Mouse (Mus musculus) lung, adult 2 months (tissue): ENCODE measurements around the gene Itgb3. TPM values are rescaled to one million over a fixed set of nuclear protein-coding genes. Genes with fewer than 3 reads are reported as not detected.

Experiments
- DNase-seq: peaks from one replicate; pipeline ENCODE4 v3.0.0; 2022
- H3K4me1 ChIP-seq: fragments of 200-500 bp; 2 replicates; pipeline ENCODE4 v1.6.1; 2011; ENCODE audit warnings: low read length; ENCODE audit not compliant: control insufficient read depth, insufficient read depth
- H3K4me3 ChIP-seq: fragments of 200-500 bp; replicated peaks from 2 replicates; pipeline ENCODE3; 2011; ENCODE audit warnings: low read depth, mild to moderate bottlenecking, control low read depth, low read length; ENCODE audit errors: extremely low read depth
- CTCF ChIP-seq: fragments of 200-500 bp; IDR thresholded peaks from 2 replicates; pipeline ENCODE4 v1.5.1; 2011; ENCODE audit warnings: mild to moderate bottlenecking, low read length, control low read depth; ENCODE audit not compliant: insufficient read depth
- POLR2A ChIP-seq: fragments of 200-500 bp; IDR thresholded peaks from 2 replicates; pipeline ENCODE4 v1.6.1; 2011; ENCODE audit warnings: low read depth, mild to moderate bottlenecking, control low read depth, low read length, borderline replicate concordance; ENCODE audit errors: extremely low read depth
- WGBS: fragments of 180-500 bp; shearing (Covaris S2); methylation state at CpG from one replicate; pipeline ENCODE4 v1.1.7; 2018; 5-methylcytosine and 5-hydroxymethylcytosine counted together
- polyA plus RNA-seq: library from polyadenylated mRNA; depleted of rRNA; stranded (reverse); fragments of >200 nt; gene quantifications from 2 replicates; pipeline ENCODE4 v1.2.3, GENCODE M21; 2012

Gene Itgb3
- polyA plus RNA-seq, 1 experiment: 16.2 TPM

GRCm38 (mm10) chr11:104616182-104616581 lies 8.4 kb downstream of the Itgb3 start:
- no peaks in the 10 kb centered on the region; the same call in 1 of the 2 replicates for H3K4me1 ChIP-seq
- no peak for DNase-seq
- TF ChIP-seq POLR2A: no peak
- H3K4me3 ChIP-seq: no peak overlapping the region
- 71% methylated on average over 5 of the region's 5 CpGs for WGBS

GRCm38 (mm10) chr11:104618638-104619076 lies 10.9 kb downstream of the Itgb3 start:
- no peak for DNase-seq
- TF ChIP-seq CTCF (no peak), POLR2A (no peak)
- H3K4me1 ChIP-seq: no peaks in the 10 kb centered on the region; the same call in 1 of the 2 replicates
- 56% methylated on average over 6 of the region's 6 CpGs for WGBS
- H3K4me3 ChIP-seq: no peak overlapping the region

DNA sequence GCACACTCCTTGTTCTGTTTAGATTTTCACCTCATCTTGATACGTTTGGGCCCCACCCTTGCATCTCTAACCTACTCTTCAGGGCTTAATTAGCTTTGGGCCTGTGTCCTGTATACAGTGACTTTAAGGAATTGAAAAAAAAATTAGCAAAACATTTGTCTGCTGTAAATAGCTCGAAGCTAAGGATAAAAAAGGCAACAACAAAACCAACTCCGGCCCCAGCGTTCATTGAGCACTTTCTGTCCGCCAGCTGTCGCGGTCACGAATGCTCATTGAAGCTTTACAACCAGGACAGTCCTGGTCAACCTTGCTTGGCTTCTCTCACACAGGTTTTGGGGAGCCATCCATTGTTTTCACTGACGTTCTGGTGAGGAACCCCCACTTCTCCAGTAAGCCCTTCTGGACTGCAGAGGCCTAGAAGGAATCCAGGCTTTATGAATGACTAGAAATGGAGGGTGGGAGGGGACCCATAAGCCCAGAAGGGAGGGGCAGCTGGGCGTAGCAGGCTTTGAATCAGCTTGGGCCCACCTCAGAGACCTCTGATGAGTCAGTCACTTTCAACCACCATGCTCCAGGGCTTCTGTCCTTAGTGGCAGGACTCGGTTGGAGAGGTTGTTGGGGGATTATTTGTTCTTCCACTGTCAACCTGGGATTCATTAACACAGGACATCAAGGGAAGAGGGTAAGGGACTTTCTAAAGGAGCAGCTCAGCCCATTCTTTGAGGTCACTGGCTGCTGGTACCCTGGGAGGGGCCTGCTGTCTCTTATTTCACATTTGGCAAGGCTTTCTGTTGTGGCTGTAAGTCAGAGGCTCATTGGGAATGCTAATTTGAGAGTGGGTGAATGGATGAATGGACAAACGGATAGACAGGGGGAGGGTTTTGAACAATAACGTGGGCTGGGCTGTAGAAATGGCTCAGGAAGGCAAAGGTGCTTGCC lies 11.6 kb downstream of the Itgb3 start:
- DNase-seq: no peak
- TF ChIP-seq CTCF (no peak), POLR2A (no peak)
- Histone ChIP-seq H3K4me3 (no peak overlapping the region), H3K4me1 (no peaks in the 10 kb centered on the region; the same call in 1 of the 2 replicates)
- WGBS: 84% methylated on average over 13 of the region's 13 CpGs

DNA sequence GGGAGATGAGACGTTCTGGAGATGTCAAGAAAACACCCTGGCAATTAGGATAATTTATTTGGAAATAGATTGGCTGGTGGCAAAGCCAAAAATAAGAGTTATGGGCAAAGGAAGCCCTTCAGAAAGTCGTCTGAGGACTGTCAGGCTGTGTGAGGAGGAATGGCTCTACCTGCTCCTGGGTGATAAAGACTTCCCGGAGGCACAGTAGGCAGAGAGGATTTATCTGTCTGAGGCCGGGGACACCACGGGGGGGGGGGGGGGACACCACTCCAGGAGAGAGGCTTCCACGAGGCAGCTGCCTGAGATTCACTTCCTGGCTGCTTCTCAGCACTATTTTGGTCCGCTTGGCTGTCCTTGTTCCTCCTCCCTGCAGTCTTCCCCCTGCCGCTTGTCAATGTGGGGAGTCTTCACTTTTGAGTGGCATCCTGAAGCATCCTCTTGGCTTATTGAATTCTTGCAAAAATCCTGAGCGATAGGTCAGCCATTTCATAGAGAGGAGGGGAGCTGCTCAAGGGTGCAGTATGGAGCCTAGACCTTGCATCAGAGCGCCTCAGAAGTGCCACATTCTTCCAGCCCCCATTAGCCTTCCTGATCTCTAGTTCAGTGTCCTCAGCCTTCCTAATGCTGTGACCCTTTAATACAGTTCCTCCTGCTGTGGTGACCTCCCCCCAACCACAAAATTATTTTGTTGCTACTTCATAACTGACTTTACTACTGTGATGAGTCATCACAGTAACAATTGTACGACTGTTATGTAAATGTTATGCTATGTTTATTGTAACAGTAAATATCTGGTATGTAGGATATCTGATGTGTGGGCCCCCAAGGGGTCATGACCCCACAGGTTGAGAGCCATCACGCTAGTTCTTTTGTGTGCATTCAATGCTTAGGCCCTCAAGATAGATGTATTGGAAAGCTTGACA lies 14.5 kb downstream of the Itgb3 start:
- H3K4me1 ChIP-seq: peaks cover 11% of the 10 kb centered on the region
- H3K4me3 ChIP-seq: no peak overlapping the region
- no peak for TF ChIP-seq POLR2A
- TF ChIP-seq CTCF: no peak
- no peak for DNase-seq
- WGBS: 33% methylated on average over 12 of the region's 12 CpGs

DNA sequence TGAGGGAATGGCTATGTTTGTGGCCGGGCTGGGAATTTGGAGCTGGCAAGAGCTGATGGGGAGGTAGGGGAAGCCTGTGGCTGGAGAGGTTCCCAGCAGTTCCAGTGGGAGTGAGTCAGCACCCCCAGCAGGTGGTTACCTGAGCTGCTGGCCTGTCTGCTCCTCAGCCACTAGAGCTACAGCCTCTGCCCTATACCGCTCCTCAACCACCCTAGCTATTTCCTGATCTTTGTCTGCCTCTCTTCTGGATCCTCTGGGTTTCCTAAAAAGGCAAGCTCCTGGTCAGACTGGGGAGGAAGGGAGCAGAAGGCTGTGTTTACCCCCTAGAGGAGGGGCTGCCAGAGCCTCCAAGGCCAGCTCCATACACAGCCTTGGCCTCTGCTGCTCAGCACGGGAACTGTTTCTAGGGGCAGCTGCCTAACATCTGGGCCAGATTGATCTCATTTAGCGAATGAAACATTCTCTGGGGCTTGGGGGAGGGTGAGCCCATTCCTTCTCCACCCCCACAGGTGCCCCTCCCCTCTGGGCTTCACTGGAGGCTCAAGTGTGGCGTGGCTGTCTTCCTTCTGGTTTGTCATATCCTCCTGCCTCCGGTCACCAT lies 17.1 kb downstream of the Itgb3 start:
- WGBS: 26% methylated on average over 6 of the region's 6 CpGs
- peak; percentile 33 for DNase-seq
- H3K4me3 ChIP-seq: no peak overlapping the region
- TF ChIP-seq CTCF: no peak
- no peak for TF ChIP-seq POLR2A
- peaks cover 11% of the 10 kb centered on the region for H3K4me1 ChIP-seq

GRCm38 (mm10) chr11:104625453-104626402 lies 17.9 kb downstream of the Itgb3 start:
- Histone ChIP-seq H3K4me1 (peaks cover 11% of the 10 kb centered on the region), H3K4me3 (no peak overlapping the region)
- 32% methylated on average over 12 of the region's 12 CpGs for WGBS
- DNase-seq: no peak
- no peak for TF ChIP-seq POLR2A
- no peak for TF ChIP-seq CTCF

GRCm38 (mm10) chr11:104626635-104627034 lies 18.8 kb downstream of the Itgb3 start:
- TF ChIP-seq CTCF: no peak
- no peak for TF ChIP-seq POLR2A
- H3K4me3 ChIP-seq: no peak overlapping the region

GRCm38 (mm10) chr11:104627616-104628301 lies 20.0 kb downstream of the Itgb3 start:
- TF ChIP-seq CTCF: no peak
- TF ChIP-seq POLR2A: no peak
- 62% methylated on average over 11 of the region's 11 CpGs for WGBS
- Histone ChIP-seq H3K4me3 (no peak overlapping the region), H3K4me1 (peaks cover 11% of the 10 kb centered on the region)
- no peak for DNase-seq

More at GRCm38 (mm10) chr11:104626635-104627034, 18.8 kb downstream of the Itgb3 start:
- DNase-seq: no peak
- peaks cover 11% of the 10 kb centered on the region for H3K4me1 ChIP-seq
